Mouse (Mus musculus) spleen, adult 12 weeks (tissue): ENCODE data around the gene Sgo1.
"Not testable (repeated sequence)": the region's sequence is repeated elsewhere in the genome, so short reads cannot be mapped to it uniquely, and the experiment has no call there.

Experiments used
- DNase-seq: peaks from one replicate; pipeline ENCODE4 v3.0.0; 2022; ENCODE audit warnings: low spot score

Sgo1 gene

DNA sequence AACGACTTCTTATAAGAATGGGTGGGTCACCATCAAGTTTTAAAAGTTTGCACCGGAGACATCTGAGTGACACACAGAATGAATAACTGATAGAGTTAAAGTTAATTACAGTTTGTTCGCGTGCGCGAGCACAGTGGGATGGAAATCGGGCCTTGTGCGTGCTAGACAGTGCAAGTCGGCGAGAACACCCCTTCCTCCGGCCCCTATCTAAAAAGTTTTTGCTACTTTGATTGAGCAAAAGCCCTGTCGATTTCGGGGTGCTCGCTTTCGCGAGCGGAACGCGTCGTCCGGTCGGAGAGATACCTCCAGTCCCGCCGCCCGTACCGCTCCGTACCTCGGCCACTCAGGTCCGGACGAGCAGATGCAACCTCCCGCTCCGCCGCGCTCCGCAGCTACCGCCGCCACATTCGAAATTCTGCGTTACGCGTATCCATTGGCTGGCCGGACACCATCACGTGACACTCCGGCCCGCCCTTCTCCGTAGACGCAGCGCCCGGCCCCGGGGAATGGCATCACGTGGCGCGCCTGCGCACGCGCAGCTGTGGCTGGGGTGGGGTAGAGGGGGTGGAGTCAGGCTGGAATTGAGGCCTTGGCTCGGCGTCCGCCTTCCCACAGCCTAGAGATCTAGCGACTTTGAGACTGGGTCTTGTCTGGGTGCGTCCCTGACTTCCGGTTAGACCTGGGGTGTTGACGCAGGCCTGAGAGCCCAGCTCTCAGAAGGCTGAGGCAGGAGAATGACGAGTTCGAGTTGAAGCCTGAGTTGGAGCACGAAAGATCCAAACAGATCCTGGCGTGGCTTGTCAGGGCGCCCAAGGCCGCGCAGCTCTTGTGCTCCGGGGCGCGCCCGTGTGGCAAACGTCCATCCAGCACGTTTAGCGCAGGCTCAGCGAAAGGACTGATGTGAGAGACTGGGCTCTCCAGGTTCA is at the start of gene Sgo1:
TSS of gene Sgo1 (minus strand) at position 457 of the 926 bp plus-strand sequence.
- peak; percentile 93 for DNase-seq

DNA sequence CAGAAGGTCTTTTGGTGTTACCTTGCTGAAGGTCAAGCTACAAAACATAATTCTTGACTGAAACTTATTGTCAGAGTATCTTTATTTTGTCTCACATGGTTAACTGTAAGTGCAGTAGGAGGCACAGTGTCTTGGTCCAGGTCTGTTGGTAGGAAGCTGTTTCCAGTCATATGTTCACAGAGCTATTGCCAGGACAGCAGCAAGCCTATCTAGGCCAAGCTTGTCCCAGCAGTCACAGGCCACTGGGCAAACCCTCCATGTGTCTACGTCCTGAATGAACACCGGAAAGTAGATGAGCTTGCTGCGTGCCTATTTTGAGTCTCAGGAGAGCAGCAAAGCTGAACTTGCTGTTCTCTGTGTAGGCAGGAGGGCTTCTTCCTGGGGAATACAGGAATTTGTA is 29.8 kb upstream of the Sgo1 start:
- DNase-seq, result not testable (repeated sequence)

DNA sequence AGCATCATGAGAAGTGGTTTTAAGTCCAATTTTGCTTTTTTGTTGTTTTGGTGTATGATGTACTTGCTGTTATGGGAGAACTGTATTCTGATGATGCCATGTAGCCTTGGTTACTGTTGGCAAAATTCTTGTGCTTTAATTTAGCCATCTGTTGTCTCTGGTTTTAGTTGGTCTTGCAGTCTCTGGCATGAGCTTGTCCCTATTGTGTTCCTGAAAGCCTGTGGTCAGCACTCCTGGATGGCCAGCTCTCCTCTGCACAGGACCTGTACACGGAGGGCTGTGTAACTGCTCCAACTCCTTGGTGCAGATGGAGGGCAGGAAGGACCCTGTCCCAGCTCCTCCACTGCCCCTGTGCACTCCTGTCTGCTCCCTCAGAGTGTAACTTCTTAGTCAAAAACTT is 29.3 kb upstream of the Sgo1 start:
- DNase-seq, result no peak

DNA sequence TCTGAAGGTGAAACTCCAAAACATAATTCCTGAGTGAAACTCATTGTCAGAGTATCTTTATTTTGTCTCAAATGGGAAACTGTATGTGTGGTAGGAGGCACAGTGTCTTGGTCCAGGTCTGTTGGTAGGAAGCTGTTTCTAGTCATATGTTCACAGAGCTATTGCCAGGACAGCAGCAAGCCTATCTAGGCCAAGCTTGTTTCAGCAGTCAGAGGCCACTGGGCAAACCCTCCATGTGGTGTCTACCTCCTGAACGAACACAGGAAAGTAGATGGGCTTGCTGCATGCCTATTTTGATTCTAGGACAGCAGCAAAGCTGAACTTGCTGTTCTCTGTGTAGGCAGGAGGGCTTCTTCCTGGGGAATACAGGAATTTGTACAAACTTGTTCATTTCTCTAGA is 26.0 kb upstream of the Sgo1 start:
- not testable (repeated sequence) for DNase-seq

DNA sequence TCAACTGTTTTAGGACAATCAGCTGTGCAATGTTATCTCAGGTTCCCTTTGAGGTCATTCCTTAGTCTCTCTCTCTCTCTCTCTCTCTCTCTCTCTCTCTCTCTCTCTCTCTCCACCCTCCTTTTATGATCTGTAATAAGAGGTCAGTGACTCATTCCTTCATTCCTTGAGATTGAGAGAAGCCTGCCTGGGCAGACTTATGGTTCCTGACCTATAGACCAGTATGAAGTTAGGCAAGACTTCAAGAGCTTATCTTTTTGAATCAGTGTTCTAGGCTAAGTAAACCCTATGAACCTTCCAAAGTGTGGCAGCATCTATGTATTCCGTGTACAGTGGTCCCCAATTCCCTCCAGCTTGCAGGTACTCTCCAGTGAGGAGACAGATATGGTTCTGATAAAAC is 25.3 kb upstream of the Sgo1 start:
- DNase-seq, result no peak

DNA sequence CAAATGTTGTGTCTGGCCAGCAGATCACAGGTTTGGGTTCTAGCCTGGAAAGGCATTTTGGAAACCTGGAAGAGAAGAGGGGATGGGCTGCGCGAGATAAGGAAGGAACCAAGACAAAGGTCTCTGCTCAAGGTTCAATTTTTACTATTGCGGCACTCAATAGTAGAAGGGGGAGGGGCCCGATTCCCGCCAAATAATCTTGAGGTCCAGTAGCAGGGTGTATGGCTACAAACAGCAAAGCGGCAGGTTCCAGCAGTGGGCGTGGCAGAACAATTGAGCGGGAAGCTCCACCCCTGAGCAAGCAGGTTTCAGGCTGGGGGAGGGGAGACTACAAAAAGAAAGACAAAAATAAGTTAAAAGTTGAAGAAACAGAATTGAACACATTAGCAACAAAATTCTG is 8.4 kb upstream of the Sgo1 start:
- DNase-seq, result not testable (repeated sequence)

DNA sequence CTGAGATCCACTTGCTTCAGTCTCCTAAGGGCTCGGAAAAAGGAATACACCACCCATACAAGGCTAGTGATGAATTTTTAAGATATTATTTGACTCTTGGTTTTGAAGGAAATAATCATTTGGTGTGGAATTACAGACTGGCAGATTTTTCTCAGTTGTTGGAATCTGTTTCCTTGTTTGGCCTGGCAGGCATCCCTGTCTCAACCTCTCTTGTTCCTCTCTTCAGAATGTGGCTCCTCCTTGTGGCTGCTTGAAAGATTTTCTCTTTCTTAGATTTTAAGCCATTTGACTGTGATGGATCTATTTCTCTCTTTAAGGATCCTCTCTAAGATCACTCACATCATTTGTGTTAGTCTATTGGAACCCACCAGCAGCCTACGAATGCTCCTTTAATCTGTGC is 4.9 kb upstream of the Sgo1 start:
- no peak for DNase-seq

DNA sequence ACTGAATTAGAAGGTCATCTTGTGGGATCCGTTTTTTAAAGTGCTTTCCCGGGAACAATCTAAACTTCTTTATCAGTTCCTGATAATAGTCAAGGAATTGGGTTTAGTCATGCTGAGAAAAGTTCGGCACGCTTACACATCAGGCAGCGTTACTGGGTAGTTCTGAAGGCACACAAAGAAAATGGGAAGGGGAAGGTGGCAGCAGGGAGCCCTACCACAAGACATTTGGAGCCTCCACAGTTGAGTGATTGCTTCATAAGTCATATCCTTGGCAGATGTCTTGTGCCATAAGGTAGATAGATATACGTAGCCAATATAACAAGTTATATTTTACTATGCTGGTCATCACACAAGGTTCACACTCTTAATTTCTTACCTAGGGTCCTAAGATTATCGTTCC is 813 bp upstream of the Sgo1 start:
- DNase-seq, result no peak

DNA sequence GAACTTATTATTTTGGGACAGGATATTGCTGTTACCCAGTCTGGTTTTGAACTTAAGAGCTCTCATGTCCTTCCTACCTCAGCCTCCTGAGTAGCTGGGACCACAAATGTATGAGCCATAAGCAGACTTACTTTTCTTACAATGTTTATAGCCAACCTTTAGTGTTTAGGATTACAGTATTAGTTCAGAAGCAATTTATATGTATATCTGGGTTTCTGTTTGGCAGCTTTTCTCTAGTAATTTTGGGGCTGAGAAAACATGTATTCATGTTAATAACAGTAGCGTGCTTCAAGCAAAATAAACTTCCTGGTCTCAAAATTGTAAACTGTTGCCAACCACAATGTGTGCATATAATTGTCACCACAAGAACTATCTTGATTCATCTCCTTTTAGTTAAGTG is 812 bp downstream of the Sgo1 start:
- no peak for DNase-seq

DNA sequence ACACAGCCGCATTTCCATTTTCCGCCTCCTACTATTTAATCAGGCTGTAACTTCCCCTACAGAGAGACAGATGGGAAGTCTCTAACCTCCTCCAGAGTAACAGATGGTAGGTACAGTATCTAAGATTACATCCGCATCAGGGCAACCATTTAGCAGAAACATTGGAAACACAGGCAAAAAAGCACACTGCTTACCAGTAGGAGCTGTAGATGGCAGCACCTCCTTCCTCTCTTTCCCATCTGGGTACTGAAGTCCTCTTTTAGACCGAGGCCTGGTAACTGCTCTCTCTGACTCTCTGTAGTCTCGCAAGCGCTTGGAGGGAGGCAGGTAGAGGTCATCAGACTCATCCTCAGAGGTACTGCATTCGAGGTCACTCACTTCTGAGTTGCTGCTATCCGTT is 10.4 kb downstream of the Sgo1 start:
- DNase-seq, result no peak

DNA sequence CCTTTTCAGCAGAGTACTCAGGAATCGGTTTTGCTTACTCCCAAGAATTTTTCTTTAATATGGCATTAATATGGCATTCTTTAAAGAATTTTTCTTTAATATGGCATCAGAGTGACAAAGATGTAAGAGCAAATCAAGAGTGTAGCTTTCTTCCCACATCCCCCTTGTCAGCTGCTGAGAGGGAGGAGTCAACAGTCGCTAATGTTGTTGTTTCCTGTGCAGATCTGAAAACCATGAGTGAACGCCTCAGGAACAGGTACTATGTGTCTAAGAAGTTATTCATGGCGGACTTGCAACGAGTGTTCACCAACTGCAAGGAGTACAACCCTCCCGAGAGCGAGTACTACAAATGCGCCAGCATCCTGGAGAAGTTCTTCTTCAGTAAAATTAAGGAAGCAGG is 18.7 kb downstream of the Sgo1 start:
- DNase-seq, result no peak

DNA sequence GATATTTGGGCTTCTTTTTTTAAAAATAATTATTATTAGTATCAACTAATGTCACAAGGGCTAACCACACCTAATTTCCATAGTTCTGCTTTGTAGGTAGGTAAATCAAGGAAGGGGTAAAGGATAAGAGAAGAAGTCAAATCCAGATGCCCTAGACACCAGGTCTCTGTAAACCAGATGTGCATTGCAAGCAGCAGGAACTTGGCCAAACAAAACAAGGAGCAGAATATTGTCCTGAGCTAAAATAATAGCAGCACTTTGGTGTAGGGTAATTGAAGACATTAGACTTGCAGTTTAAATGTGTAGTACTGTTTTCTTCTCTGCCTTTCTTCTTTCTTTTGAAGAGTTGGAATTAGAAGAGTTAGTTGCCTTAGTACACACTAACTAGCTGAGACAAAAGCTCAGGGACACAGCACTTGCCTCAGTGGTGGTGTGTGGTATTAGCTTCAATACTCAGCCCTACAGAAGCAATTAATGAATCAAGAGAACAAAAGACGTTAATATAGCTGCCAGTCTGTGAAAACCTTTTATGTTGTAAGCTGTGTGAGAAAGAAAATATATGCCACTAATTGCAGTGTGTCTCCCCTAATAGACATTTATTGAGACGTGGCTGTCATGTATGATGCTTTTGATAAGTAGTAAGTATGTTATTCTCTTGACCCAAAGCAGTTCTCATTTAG is 24.3 kb downstream of the Sgo1 start:
- no peak for DNase-seq

DNA sequence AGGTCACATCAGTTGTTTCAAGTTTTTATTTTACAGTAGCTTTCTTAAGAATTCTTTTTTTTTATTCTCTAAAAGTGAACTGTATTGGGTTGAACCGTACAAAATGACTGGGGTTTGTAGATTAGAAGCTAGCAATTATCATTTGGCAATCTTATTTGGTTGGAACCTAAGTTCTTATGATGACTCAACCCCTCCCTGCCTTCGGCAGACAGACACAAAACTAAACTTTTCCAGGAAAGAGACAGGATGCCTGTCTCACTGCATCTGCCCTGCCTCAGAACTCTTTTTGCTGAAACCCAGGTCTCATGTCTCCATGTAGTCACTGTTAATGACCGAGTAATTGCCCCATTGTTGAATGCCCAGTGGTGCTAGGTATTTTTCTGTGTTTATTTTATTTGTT is 24.9 kb downstream of the Sgo1 start:
- DNase-seq, result no peak

DNA sequence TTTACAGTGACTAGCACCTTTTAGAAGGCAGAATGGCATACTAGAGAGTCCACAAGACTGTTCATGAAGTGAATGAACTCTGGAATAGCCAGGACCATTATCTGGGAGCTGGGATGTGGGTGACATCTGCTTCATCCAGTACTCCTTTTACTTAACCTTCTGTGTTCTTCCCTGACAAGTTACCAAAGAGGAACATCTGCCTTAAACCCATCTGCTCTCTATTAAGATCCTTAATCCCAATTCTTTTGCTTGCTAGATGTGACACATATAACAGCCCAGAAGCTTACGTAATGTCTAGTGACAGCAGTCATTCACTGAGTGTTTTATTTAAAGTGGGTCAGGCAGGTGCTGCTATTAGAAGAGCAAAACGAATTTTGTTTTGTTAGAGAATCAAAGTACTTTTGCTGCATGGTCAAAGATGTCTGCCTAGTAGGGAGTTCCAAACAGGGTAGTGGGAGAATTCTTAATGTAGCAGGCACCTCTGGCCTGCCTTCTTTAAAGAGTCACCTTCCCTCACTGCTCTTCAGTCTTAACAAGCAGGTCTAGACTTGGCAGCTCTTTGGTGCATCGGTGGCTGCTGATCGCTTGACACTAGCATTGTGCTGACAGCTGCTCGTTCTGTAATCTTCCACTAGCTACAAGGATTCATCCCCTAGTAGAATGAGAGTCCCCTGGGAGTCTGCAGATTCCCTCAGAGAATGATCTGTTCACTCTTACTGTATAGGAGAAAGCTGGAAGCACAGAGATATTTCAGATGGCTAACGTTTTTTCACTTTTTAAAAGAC is 27.9 kb downstream of the Sgo1 start:
- no peak for DNase-seq

DNA sequence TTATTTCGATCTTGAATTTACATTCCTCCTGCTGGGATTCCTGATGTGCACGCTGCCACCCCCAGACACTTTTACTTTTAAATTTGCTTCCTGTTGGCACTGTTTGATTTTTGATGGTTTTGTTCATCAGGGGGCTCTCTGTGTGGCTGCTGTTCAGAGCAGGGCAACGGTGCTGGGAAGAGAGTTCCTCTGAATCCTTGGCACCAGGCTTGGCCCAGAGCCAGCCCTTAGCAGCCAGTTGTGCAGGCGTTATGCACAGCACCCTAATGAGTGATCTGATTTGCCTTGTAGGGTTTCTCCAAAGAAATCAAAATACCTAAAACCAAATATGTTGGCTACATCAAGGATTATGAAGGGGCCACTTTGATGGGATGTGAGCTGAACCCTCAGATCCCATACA is 29.4 kb downstream of the Sgo1 start:
- DNase-seq, result no peak

DNA sequence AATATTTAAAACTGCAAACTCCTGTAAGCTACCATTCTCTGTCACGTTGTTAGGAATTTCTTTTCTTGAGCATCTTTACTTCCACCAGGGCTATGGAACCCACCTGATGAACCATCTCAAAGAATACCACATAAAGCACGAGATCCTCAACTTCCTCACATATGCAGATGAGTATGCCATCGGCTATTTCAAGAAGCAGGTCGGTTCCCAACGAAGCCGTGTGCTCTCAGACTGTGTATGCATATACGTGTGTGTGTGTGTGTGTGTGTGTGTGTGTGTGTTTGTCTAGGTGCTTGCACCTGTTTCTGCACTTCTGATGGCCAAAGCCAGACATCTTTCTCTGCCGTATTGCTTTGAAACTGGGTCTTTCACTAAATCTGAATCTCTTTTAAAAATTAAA is 29.9 kb downstream of the Sgo1 start:
- DNase-seq, result no peak

DNA sequence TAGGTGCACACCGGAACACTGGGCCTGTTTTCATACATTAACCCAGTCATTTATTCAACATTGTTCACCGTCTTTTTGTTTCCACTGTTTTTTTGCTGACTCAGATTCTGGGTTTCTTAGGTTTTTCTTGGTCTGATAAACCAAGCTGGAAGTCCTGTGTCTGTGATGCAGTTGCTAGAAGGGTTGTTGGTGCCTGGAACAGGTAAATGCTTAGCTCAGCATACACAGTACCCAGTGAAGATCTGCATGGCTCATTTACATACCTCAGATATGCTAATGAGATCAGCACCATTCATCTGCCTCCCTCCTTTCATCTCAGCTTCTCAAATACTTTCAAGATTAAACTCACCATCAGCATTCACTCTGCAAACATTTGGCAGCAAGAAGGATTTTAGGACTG is 30.5 kb downstream of the Sgo1 start:
- DNase-seq, result no peak

DNA sequence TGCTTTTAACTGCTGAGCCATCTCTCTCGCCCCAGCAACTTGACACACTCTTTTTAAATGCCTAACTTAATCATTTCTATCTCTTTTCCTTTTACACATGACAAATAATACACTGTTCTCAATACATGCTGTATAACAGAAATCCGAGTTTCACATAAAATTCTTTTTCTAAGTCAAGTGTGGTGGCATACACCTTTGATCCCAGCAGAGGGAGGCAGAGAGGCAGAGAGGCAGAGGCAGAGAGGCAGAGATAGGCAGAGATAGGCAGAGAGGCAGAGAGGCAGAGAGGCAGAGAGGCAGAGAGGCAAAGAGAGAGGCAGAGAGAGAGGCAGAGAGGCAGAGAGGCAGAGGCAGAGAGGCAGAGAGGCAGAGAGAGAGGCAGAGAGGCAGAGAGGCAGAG is 31.7 kb downstream of the Sgo1 start:
- DNase-seq, result not testable (repeated sequence)

DNA sequence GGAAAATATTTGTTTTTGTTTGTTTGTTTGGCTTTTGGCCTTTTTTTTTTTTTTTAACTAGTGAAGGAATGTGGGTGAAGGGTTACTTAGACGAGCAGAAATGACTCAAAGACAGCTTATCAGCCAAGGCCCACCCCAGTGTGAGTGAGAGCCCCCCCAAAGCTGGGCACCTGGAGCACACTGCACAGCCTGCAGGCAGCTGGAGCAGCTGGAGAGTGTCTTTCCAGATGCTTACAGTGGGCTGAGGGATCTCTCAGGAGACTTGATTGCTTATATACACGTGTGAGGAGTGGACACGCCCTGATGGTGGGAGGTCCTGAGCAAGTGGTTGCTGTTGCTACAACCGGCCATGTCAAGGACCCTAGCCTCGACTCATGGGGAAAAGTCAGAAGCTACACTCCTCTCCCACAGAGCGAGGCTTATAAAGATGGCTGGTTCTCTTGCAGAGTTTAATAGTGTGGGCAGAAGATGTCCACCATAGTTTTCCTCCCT is 32.7 kb downstream of the Sgo1 start:
- no peak for DNase-seq

DNA sequence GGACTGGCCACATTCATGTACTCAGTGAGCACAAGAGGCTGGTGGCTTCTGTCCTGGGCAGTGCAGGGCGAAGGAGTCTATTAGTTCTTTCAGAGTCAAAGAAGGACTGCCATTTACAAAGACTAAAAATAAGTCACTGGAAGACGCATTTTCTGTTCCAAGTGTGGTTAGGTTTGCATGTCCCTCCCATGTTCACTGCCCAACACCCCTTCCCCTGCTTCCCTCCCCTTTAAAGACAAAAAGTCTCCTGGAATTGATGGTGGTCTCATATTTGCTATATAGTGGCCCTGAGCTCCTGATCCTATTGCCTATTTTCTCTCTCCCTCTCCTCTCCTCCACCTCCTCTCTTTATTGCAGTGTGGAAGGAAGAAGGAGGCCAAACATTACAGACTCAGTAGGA is 33.2 kb downstream of the Sgo1 start:
- DNase-seq, result no peak

DNA sequence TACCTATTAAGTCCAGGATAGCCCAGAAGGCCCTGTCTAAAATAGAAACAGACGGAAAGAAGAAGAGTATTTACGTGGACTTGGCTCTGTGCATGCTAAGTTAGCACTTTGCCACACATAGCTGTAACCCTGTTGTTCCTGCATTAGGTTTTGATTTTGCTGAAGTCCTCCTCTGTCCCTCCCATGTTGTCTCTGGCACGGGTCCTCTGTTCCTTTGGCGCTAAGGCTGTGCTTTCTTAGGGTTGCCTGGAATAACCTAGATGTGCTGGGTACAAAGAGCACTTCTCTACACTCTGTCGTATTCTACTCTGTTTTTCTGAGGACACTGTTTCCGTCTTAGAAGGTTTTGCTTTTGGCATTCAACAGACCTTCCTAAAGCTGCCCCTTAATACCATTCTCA is 34.1 kb downstream of the Sgo1 start:
- no peak for DNase-seq

DNA sequence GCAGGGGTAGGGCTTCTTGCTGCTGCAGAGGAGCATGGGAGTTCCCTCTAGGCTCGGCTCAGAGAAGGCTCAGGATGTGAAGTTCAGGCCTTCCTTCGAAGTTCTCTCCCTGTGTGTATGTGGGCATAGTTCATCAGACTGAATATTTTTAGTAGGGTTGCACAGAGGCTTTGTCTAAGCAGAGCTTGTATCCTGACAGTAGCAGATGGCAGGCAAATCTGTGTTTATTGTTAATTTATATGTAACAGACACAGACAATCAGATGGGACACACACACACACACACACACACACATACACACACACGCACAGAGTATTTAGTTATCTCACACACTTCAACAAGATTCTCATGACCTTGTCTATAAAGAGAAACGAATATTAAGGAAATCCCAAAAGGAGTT is 34.5 kb downstream of the Sgo1 start:
- no peak for DNase-seq

DNA sequence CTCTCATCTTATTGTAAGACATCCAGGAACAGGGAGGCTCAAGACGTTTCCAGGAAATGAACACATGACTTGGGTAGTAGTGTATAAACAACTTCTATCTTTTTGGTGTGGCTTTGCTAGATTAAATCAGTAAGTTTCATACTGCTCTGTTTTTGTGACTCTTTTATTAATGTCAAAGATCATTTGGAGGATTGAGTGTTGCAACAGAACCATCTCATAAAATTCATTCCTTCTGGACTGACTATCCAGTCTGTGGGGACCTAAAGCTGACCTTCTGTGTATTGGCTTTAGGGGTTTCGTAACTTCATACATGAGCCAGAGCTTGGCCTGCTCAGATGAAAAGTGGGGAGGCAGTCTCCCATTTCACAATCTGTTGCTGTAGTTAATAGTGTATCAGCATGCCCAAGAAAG is 38.9 kb downstream of the Sgo1 start:
- no peak for DNase-seq
